Mouse (Mus musculus) retina, adult 2 months (tissue): ENCODE results near the gene Tex19.1.
"Not testable (repeated sequence)": the region's sequence is repeated elsewhere in the genome, so short reads cannot be mapped to it uniquely, and the experiment has no call there.

Experiments
- DNase-seq: peaks from one replicate; pipeline ENCODE4 v3.0.0-alpha.2; 2012; ENCODE audit warnings: low read depth, low spot score

The Tex19.1 gene

DNA sequence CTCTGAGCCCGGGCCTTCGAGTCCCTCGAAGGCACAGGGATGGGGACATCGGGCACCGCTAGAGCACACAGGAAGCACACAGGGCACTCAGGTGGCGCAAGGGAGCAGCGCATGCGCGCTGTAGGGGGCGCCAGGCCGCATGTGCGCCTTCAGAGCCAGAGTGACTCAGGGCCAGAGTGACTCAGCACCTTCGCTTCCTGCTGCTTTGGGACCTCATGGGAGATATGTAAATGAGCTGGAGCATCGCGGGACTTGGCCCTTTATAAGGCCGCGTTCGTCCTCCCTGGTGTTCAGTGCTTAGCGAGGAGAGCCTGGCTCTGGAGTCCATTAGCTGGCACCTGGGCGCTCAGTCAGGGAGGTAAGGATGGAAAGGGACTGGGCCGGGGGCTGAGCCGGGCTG, at the start of gene Tex19.1:
TSS of gene Tex19.1 (plus strand) at position 279 of the 400 bp plus-strand sequence.
- DNase-seq: no peak

- no peak for DNase-seq
These were observed 46.2 kb upstream of the Tex19.1 start for GRCm38 (mm10) chr11:121099762-121100161.

- DNase-seq: no peak
These were observed 45.3 kb upstream of the Tex19.1 start for GRCm38 (mm10) chr11:121100692-121101091.

DNA sequence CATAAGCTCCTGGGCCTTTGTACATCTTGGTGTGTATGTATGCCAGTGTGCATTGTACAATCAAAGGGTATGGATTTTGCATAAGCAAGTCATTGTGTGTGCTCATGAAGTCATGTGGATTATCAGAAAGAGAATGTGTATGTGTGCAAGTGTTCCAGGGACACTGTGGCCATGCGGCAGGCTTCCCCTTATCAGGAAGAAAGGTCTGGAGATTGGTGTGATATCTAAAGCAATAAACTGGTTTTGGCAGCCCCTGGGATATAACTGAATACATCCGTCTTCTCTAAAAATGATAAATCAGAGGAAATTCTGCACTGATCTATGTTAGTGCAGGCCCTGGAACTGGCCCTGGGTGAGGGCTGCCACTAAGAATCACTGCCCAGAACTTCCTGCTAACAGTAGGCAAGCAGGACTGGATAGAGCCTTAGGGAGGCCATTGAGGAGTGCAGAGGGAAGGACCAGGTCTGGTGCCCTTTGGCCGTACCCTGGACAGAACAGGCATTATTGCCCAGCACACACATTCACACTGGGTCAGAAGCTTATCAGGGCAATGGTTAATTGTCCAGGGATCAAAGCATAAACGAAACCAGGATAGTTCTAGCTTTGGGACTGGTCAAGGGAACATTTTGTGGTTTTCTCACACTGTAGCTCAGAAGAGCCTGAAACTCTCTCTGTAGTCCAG, 44.7 kb upstream of the Tex19.1 start:
- DNase-seq: no peak

- DNase-seq: not testable (repeated sequence)
These were observed 38.7 kb upstream of the Tex19.1 start for GRCm38 (mm10) chr11:121107242-121107641.

GRCm38 (mm10) chr11:121108061-121108460, 37.9 kb upstream of the Tex19.1 start:
- no peak for DNase-seq

- DNase-seq: no peak
These were observed 36.0 kb upstream of the Tex19.1 start for GRCm38 (mm10) chr11:121109986-121110385.

- no peak for DNase-seq
These were observed 34.9 kb upstream of the Tex19.1 start for GRCm38 (mm10) chr11:121111051-121111450.

- no peak for DNase-seq
These were observed 34.3 kb upstream of the Tex19.1 start for GRCm38 (mm10) chr11:121111601-121112000.

GRCm38 (mm10) chr11:121112091-121112775, 33.7 kb upstream of the Tex19.1 start:
- DNase-seq: no peak

DNA sequence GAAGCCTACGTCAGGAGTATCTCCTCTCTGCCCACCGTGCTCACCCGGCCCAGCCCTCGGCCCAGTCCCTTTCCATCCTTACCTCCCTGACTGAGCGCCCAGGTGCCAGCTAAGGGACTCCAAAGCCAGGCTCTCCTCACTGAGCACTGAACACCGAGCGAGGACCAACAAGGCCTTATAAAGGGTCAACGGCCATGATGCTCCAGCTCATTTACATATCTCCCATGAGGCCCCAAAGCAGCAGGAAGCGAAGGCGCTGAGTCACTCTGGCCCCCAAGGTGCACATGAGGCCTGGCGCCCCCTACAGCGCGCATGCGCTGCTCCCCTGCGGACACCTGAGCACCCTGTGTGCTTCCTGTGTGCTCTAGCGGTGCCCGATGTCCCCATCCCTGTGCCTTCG, 27.8 kb upstream of the Tex19.1 start:
- DNase-seq: no peak

DNA sequence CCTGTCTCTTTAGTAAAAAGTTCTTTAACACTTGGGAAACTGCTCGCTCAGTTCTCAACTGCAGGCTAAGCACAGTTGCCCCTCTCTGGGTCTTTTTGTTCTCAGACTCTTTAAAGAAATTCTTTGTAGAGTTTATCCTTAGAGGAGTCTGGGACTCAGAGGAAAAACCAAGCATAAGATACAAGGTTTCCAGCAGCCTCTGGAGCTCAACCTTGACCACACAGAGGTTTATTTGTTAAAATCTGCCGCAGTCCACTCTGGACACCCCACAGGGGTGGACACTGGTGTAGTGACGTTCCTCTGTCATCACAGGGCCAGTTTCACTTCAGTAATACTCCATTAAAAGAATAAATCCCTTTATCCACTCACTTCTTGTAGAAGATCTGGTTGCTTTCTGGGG, 27.4 kb upstream of the Tex19.1 start, which contains the start of gene Tex19.2:
TSS of gene Tex19.2 (minus strand) at position 101 of the 400 bp plus-strand sequence.
- DNase-seq: no peak

DNA sequence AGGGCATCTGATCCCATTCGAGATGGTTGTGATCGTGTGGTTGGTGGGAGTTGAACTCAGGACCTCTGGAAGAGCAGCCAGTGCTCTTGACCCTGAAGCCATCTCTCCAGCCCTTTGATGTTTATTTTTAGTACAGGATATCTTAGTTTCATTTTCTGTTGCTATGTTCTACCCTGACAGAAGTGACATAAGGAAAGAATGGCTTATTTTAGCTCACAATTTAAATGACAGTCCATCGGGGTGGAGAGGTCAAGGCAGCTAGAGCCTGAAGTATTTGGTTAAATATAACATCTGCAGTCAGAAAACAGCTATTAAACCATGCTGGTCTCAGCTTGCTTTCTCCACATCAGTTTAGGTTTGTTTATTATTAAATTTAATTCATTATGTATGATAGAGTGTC, 24.8 kb upstream of the Tex19.1 start:
- no peak for DNase-seq

DNA sequence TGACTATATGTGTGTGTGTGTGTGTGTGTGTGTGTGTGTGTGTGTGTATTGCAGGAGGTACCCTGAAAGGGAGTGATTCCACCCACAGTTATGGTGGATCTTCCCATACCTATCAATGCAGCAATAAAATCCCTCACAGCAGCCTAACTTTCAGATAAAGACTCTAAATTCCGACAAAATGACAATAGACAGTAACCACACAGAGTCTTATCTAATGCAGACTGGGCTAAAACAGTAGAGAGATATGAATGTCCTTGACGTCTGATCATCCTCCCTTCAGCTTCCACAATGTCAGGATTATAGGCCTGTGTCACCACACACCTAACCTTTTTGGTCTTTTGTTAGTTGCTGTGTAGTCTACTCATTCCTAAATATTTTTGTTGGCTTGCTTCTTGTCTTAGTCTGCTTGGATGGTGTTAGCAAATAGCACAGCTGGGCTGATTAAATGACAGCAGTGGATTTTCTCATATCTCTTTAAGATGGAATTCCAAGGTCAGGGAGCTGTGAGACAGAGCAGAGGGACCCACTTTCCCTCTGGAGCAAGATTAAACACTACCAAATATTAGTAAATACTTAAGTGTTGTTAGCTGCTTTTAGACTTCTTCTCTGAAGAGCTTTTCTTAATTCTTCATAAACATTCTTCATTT, 23.8 kb upstream of the Tex19.1 start:
- no peak for DNase-seq

GRCm38 (mm10) chr11:121123438-121123837, 22.5 kb upstream of the Tex19.1 start:
- DNase-seq: no peak

GRCm38 (mm10) chr11:121125522-121126172, 20.3 kb upstream of the Tex19.1 start:
- no peak for DNase-seq

DNA sequence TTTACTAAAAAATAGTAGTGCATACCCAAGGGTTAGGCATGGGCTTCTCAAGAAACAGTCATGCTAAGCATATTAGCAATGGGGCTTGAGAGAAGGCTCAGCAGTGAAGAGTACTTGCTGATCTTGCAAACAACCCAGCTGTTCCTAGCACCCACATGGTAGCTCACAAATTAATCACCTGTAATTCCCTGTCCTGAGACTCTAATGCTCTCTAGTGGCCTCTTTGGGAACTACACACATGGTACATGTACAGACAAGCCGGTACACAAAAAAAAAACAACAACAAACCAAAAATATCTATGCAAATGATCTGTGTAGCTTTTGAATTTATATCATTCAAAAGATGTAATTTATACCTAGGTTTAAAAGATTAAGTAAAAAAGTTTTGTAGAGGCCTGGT, 19.5 kb upstream of the Tex19.1 start:
- DNase-seq: no peak

DNA sequence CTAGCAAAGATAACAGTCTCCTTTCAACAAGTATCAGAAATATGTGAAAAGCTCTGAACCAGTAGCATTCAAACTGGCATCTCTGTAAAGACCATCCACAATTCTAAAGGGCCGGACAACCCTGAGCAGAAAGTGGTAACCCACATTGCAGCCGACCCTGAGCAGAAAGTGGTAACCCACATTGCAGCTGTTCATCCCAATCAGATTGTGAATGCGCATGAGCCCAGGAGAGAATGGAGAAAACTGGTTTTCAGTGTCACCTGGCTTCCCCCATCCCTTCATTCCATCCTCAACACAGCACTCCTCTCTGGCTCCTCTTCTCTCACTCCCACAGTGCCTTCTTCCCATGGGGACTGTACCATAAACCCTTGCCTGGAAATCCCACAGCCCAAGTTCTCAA, 18.5 kb upstream of the Tex19.1 start:
- DNase-seq: no peak

DNA sequence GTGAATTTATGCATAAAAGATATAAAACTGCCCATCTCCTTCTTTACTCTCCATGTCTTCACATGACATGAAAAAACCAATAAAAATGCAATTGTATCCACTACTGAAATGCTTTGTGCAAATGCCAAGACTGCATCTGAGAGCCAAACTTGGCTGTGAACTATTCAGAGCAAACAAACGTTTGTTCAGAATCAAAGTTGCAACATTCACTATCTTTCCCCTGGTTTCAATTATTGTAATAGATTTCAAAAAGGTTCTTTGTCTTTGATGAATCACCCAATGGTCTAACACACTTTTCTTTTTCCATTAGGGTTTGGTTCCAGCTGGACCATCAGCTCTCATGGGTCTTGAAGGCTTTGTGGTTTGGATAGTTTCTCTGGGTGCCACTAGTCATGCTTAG, 16.3 kb upstream of the Tex19.1 start:
- no peak for DNase-seq

DNA sequence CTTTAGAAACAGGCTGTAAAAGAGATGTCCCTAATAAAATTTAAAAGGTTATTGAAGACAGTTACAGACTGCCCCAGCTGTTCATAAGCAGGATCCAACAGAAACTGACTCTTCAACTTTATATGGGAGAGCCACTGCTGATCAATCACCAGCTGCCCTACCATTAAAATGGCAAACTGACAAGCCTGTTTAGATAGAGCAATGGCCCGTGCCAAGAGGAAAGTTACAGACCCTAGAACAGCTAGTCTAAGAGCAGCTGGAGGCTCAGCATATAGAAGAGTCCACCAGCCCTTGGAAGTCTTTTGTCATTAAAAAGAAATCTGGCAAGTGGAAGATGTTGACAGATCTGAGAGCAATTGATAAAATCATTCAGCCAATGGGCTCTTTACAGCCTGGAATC, 11.3 kb upstream of the Tex19.1 start:
- DNase-seq: no peak

DNA sequence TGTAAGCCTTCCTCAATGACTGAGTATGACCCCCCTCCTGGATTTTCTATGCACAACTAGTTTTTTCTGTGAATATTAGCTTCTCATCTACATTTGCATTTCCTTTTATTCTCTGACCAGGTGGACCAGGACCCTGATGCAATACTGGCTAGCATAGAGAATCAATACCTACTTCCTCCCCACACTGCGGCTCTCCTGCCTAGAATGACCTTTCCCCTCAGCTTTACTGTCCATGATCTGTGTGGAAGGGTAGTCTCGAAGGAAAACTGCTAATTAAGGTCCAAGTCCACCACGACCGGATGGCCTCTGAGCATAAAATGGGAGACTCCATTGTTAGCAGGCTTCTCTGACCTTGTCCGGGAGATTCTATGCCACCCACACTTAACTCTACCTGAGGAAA, 8.3 kb upstream of the Tex19.1 start:
- DNase-seq: no peak

- DNase-seq: no peak
These were observed 7.2 kb upstream of the Tex19.1 start for GRCm38 (mm10) chr11:121138732-121139131.
